Mouse (Mus musculus) neural tube, embryonic 13.5 days (tissue): ENCODE measurements around the gene Syne1. TPM values are rescaled to one million over a fixed set of nuclear protein-coding genes. Genes with fewer than 3 reads are reported as not detected.
"Not testable (repeated sequence)": the region's sequence is repeated elsewhere in the genome, so short reads cannot be mapped to it uniquely, and the experiment has no call there.

ENCODE experiments used
- ATAC-seq: fragments of 200-750 bp; cut with Nextera tagmentation; 2 replicates; pipeline ENCODE4 v1.8.0; 2017; ENCODE audit warnings: low read depth, mild to moderate bottlenecking, moderate TSS enrichment, moderate library complexity
- H3K27ac ChIP-seq: fragments of 300-500 bp; sonication (generic); replicated peaks from 2 replicates; pipeline ENCODE4 v1.5.1; 2015; ENCODE audit warnings: moderate library complexity, mild to moderate bottlenecking, inconsistent platforms
- H3K27me3 ChIP-seq: fragments of 300-500 bp; sonication (generic); 2 replicates; pipeline ENCODE4 v1.6.1; 2015; ENCODE audit warnings: mild to moderate bottlenecking, inconsistent platforms
- H3K36me3 ChIP-seq: fragments of 300-500 bp; sonication (generic); 2 replicates; pipeline ENCODE4 v1.6.1; 2015; ENCODE audit warnings: mild to moderate bottlenecking, inconsistent platforms
- H3K4me1 ChIP-seq: fragments of 300-500 bp; sonication (generic); replicated peaks from 2 replicates; pipeline ENCODE4 v1.6.1; 2015; ENCODE audit warnings: inconsistent platforms
- H3K4me2 ChIP-seq: fragments of 300-500 bp; sonication (generic); 2 replicates; pipeline ENCODE4 v1.6.1; 2015; ENCODE audit warnings: inconsistent platforms, mild to moderate bottlenecking, moderate library complexity
- H3K4me3 ChIP-seq: fragments of 300-500 bp; sonication (generic); 2 replicates; pipeline ENCODE4 v1.5.1; 2015; ENCODE audit warnings: mild to moderate bottlenecking, inconsistent platforms
- H3K9ac ChIP-seq: fragments of 300-500 bp; sonication (generic); 2 replicates; pipeline ENCODE4 v1.6.1; 2015; ENCODE audit warnings: moderate library complexity, mild to moderate bottlenecking, inconsistent platforms
- H3K9me3 ChIP-seq: fragments of 300-500 bp; sonication (generic); 2 replicates; pipeline ENCODE4 v1.6.1; 2016; ENCODE audit warnings: inconsistent platforms
- WGBS: fragments of 180-500 bp; shearing (Covaris S2); methylation state at CpG from one replicate; pipeline ENCODE4 v1.1.7; 2015; 5-methylcytosine and 5-hydroxymethylcytosine counted together
- polyA plus RNA-seq: library from polyadenylated mRNA; unstranded; fragments of >200 nt; fragmentation: Nextera tagmentation; extraction: Ambion mirVana; gene quantifications from 2 replicates; pipeline ENCODE4 v1.2.1, GENCODE M21; 2015

Gene Syne1
- polyA plus RNA-seq, 1 experiment from 2014 or later, result 8.1 TPM

GRCm38 (mm10) chr10:5514134-5514533, 37.1 kb downstream of the Syne1 start:
- Histone ChIP-seq H3K27me3 (no peaks in the 10 kb centered on the region), H3K27ac (no peak overlapping the region), H3K4me1 (no peaks in the 10 kb centered on the region), H3K36me3 (no peaks in the 10 kb centered on the region), H3K9ac (no peak overlapping the region), H3K4me2 (no peak overlapping the region), H3K4me3 (no peak overlapping the region), H3K9me3 (no peaks in the 10 kb centered on the region)
- WGBS, result 92% methylated on average over 8 of the region's 8 CpGs
- ATAC-seq, result no peak

GRCm38 (mm10) chr10:5512285-5512684, 39.0 kb downstream of the Syne1 start:
- Histone ChIP-seq H3K27ac (no peak overlapping the region), H3K27me3 (no peaks in the 10 kb centered on the region), H3K4me1 (no peaks in the 10 kb centered on the region), H3K9me3 (no peaks in the 10 kb centered on the region), H3K4me3 (no peak overlapping the region), H3K9ac (no peak overlapping the region), H3K36me3 (no peaks in the 10 kb centered on the region), H3K4me2 (no peak overlapping the region)
- ATAC-seq, result no peak

DNA sequence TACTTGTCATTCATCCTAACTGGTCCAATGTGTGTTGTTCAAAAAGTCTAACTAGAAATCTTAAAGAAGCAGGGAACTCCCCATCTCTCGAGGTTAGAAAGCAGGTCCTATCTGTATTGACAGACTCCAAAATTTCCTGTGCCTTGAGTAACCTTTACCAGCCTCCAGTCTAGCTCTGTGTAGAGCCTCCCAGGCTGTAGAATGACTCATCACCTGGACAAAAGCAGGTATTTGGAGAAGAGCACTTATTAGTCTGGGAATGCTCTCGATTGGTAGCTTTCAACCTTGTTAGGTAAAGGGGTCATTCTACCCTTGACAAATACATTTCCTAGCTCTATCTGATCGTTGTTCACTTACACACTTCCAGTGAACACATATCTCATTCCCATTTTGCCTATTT, 39.9 kb downstream of the Syne1 start:
- no peaks in the 10 kb centered on the region for H3K4me1 ChIP-seq
- no peak overlapping the region for H3K4me3 ChIP-seq
- no peaks in the 10 kb centered on the region for H3K27me3 ChIP-seq
- WGBS, result 78% methylated on average over 3 of the region's 3 CpGs
- H3K9ac ChIP-seq, result no peak overlapping the region
- no peak overlapping the region for H3K4me2 ChIP-seq
- no peaks in the 10 kb centered on the region for H3K36me3 ChIP-seq
- H3K27ac ChIP-seq, result no peak overlapping the region
- ATAC-seq, result no peak
- H3K9me3 ChIP-seq, result no peaks in the 10 kb centered on the region

GRCm38 (mm10) chr10:5507478-5507877, 43.8 kb downstream of the Syne1 start:
- Histone ChIP-seq H3K4me1 (no peaks in the 10 kb centered on the region), H3K9me3 (no peaks in the 10 kb centered on the region), H3K27me3 (no peaks in the 10 kb centered on the region), H3K4me2 (no peak overlapping the region), H3K9ac (no peak overlapping the region), H3K36me3 (no peaks in the 10 kb centered on the region), H3K27ac (no peak overlapping the region), H3K4me3 (no peak overlapping the region)
- 68% methylated on average over 2 of the region's 2 CpGs for WGBS
- ATAC-seq, result no peak

GRCm38 (mm10) chr10:5504761-5505160, 46.5 kb downstream of the Syne1 start:
- Histone ChIP-seq H3K36me3 (no peaks in the 10 kb centered on the region), H3K4me3 (no peak overlapping the region), H3K9ac (no peak overlapping the region), H3K27ac (no peak overlapping the region), H3K4me2 (no peak overlapping the region), H3K4me1 (no peaks in the 10 kb centered on the region), H3K9me3 (no peaks in the 10 kb centered on the region), H3K27me3 (no peaks in the 10 kb centered on the region)
- WGBS, result 76% methylated on average over 3 of the region's 3 CpGs
- no peak for ATAC-seq

GRCm38 (mm10) chr10:5503909-5504308, 47.4 kb downstream of the Syne1 start:
- no peak overlapping the region for H3K9ac ChIP-seq
- H3K4me2 ChIP-seq, result no peak overlapping the region
- H3K9me3 ChIP-seq, result no peaks in the 10 kb centered on the region
- no peak overlapping the region for H3K4me3 ChIP-seq
- no peak for ATAC-seq
- no peaks in the 10 kb centered on the region for H3K36me3 ChIP-seq
- no peaks in the 10 kb centered on the region for H3K27me3 ChIP-seq
- no peak overlapping the region for H3K27ac ChIP-seq
- H3K4me1 ChIP-seq, result no peaks in the 10 kb centered on the region
- WGBS, result 88% methylated on average over 3 of the region's 3 CpGs

DNA sequence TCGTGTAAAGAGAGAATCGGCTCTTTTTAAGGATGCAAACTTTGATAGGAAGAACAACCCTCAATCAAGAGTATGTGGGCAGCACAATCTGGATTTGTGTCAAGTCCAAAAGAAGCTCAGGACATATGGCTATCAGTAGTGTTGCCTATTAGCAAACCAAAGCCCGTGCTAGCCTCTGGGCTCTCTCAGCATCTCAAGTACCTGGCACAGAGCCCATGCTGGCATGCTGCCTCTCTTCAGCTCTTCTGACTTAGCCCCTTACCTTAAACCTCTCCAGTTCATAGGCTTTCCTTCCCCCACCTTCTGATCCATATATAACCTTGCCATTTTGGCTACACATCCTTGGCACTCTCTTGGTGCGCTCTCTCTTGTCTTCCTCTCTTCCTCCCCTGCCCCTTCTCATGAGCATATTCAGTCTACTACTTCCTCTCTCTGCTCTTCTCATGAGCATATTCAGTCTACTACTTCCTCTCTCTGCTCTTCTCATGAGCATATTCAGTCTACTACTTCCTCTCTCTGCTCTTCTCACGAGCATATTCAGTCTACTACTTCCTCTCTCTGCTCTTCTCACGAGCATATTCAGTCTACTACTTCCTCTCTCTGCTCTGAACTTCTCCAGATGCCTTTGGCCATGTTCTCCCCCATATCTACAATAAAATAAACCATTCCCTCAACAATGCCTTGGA, 51.5 kb downstream of the Syne1 start:
- ATAC-seq, H3K27me3 ChIP-seq, H3K4me1 ChIP-seq, H3K4me2 ChIP-seq, H3K9me3 ChIP-seq, H3K36me3 ChIP-seq, H3K27ac ChIP-seq, H3K9ac ChIP-seq, H3K4me3 ChIP-seq: not testable (repeated sequence)
- 82% methylated on average over 6 of the region's 6 CpGs for WGBS

- Histone ChIP-seq H3K4me2 (no peak overlapping the region), H3K9ac (no peak overlapping the region), H3K4me1 (no peaks in the 10 kb centered on the region), H3K4me3 (no peak overlapping the region), H3K27me3 (no peaks in the 10 kb centered on the region), H3K27ac (no peak overlapping the region), H3K36me3 (no peaks in the 10 kb centered on the region), H3K9me3 (no peaks in the 10 kb centered on the region)
- 89% methylated on average over 2 of the region's 2 CpGs for WGBS
- no peak for ATAC-seq
Observed at GRCm38 (mm10) chr10:5497859-5498258, 53.4 kb downstream of the Syne1 start.

GRCm38 (mm10) chr10:5491050-5491449, 60.2 kb downstream of the Syne1 start:
- Histone ChIP-seq H3K4me3 (no peak overlapping the region), H3K4me2 (no peak overlapping the region), H3K4me1 (no peaks in the 10 kb centered on the region), H3K36me3 (no peaks in the 10 kb centered on the region), H3K27me3 (no peaks in the 10 kb centered on the region), H3K9ac (no peak overlapping the region), H3K27ac (no peak overlapping the region), H3K9me3 (no peaks in the 10 kb centered on the region)
- no peak for ATAC-seq
- 88% methylated on average over 9 of the region's 9 CpGs for WGBS

- no peak for ATAC-seq
- WGBS, result 66% methylated on average over 6 of the region's 6 CpGs
- Histone ChIP-seq H3K27me3 (no peaks in the 10 kb centered on the region), H3K9ac (no peak overlapping the region), H3K4me1 (no peaks in the 10 kb centered on the region), H3K4me3 (no peak overlapping the region), H3K9me3 (no peaks in the 10 kb centered on the region), H3K36me3 (no peaks in the 10 kb centered on the region), H3K27ac (no peak overlapping the region), H3K4me2 (no peak overlapping the region)
Observed at GRCm38 (mm10) chr10:5490029-5490428, 61.3 kb downstream of the Syne1 start.

DNA sequence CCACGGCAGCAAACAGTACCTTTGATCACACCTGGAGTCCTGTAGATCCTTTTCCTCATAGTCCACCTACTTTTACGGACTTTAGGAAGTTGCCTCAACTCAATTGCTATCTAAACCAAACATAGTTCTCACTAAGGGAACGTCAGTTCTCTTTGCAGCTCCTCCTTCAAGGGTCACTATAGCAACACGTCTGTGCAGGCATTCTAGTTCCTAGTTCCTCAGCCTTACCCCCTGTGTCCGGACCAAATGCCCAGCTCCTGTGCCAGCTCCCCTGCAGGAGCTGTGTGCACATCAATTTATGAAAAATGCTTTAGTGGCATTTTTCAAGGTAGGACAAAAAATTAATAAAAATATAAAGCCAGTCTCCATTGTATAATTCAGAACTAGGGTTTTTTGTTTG, 63.2 kb downstream of the Syne1 start:
- ATAC-seq, result no peak
- 41% methylated on average over 5 of the region's 5 CpGs for WGBS

DNA sequence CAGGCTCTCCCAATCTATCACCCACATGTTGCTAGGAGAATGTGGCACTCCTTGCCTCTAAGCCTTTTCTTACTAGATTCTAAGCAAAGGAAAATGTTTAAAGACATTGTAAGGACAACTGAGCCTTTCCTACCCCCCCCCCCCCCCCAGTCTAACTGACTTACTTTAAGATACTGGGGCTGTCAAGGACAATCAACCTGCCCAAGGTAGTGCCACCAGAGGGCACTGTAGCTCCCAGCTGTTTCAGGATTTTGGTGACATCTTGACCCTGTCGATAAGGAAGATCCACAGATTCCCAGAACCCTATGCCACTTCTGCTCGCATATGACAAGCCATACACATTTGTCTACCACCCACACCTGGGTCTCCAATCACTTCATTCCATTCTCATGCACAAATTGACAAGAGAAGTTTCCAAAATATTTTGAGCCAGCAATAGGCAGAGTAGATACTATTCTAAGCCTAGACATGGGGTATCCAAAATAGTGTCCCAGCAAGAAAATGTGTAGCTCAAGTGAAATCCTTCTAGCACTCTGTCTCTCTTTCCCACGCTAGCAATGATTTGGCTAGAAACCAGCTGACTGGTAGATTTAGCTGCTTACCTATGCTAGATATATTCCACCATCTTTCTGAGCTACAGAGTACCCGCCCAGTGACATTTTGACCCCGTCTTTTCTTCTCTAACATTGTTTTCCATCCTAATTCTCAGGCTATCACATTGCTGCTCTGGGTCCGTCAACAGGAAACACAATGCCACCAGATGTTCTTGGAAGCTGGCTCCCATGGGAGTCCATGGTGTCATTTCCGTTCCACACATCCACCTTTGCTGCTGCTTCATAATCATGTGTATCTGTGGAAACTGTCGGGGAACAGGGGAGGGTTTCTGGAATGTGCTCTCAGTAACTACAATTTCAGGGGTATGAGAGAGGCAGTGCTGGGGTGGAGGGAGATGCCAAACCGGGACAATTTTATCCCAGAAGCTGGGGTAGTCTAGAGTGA, 70.4 kb downstream of the Syne1 start:
- no peaks in the 10 kb centered on the region for H3K9me3 ChIP-seq
- no peaks in the 10 kb centered on the region for H3K36me3 ChIP-seq
- 78% methylated on average over 9 of the region's 9 CpGs for WGBS
- no peak overlapping the region for H3K27ac ChIP-seq
- H3K4me1 ChIP-seq, result no peaks in the 10 kb centered on the region
- ATAC-seq, result no peak; the same call in 1 of the 2 replicates
- H3K9ac ChIP-seq, result no peak overlapping the region
- no peak overlapping the region for H3K4me2 ChIP-seq
- H3K27me3 ChIP-seq, result no peaks in the 10 kb centered on the region
- no peak overlapping the region for H3K4me3 ChIP-seq

More for the DNA sequence above, 63.2 kb downstream of the Syne1 start:
- H3K27me3 ChIP-seq, result no peaks in the 10 kb centered on the region
- H3K4me1 ChIP-seq, result no peaks in the 10 kb centered on the region
- no peak overlapping the region for H3K4me2 ChIP-seq
- no peak overlapping the region for H3K9ac ChIP-seq
- no peaks in the 10 kb centered on the region for H3K9me3 ChIP-seq
- no peak overlapping the region for H3K4me3 ChIP-seq
- H3K36me3 ChIP-seq, result no peaks in the 10 kb centered on the region
- no peak overlapping the region for H3K27ac ChIP-seq
